Mouse (Mus musculus) MEL (cell line): ENCODE data around the gene Psd4.

ENCODE experiments used
- CTCF ChIP-seq, 3 experiments: IDR thresholded peaks in 2 of 3; conservative IDR thresholded peaks in 1 of 3; 2 replicates each; pipeline ENCODE4 v1.5.1; 2011 to 2012; ENCODE audit warnings: low read length in 3 of 3, low read depth in 2 of 3, mild to moderate bottlenecking in 2 of 3, improper control_type of control experiment in 1 of 3, inconsistent platforms in 1 of 3, mixed read lengths in 1 of 3, moderate library complexity in 1 of 3; ENCODE audit not compliant: control insufficient read depth in 1 of 3, insufficient read depth in 1 of 3, poor library complexity in 1 of 3, severe bottlenecking in 1 of 3
- ELF1 ChIP-seq: IDR thresholded peaks from 2 replicates; pipeline ENCODE4 v1.6.1; 2014; ENCODE audit warnings: low read depth, mild to moderate bottlenecking, inconsistent platforms, low read length, improper control_type of control experiment, moderate library complexity
- EP300 ChIP-seq, 2 experiments: IDR thresholded peaks; 2 replicates each; pipeline ENCODE4 v1.6.1; 2011; ENCODE audit warnings: improper control_type of control experiment in 2 of 2, low read length in 2 of 2, low read depth in 1 of 2, mild to moderate bottlenecking in 1 of 2
- GATA1 ChIP-seq: IDR thresholded peaks from 2 replicates; pipeline ENCODE4 v1.6.1; 2011; ENCODE audit warnings: low read depth, low read length, improper control_type of control experiment
- HCFC1 ChIP-seq: IDR thresholded peaks from 2 replicates; pipeline ENCODE4 v1.6.1; 2012; ENCODE audit warnings: low read depth, mild to moderate bottlenecking, inconsistent platforms, low read length, improper control_type of control experiment, moderate library complexity
- MAFK ChIP-seq: IDR thresholded peaks from 2 replicates; pipeline ENCODE4 v1.6.1; 2011; ENCODE audit warnings: low read depth, mild to moderate bottlenecking, low read length, improper control_type of control experiment, borderline replicate concordance
- POLR2A ChIP-seq, 2 experiments: IDR thresholded peaks; 2 replicates each; pipeline ENCODE4 v1.6.1; 2011 to 2012; ENCODE audit warnings: low read length in 2 of 2, mild to moderate bottlenecking in 2 of 2, control low read depth in 1 of 2, improper control_type of control experiment in 1 of 2, low read depth in 1 of 2, moderate library complexity in 1 of 2; ENCODE audit not compliant: control insufficient read depth in 1 of 2, insufficient read depth in 1 of 2, poor library complexity in 1 of 2
- POLR2AphosphoS2 ChIP-seq: IDR thresholded peaks from 2 replicates; pipeline ENCODE4 v1.6.1; 2011; ENCODE audit warnings: low read length, improper control_type of control experiment
- SIN3A ChIP-seq: IDR thresholded peaks from 2 replicates; pipeline ENCODE4 v1.6.1; 2012; ENCODE audit warnings: low read length, improper control_type of control experiment, inconsistent platforms
- SMC3 ChIP-seq: IDR thresholded peaks from 2 replicates; pipeline ENCODE4 v1.6.1; 2011; ENCODE audit warnings: low read depth, low read length, improper control_type of control experiment
- ZC3H11A ChIP-seq: IDR thresholded peaks from 2 replicates; pipeline ENCODE4 v1.6.1; 2012; ENCODE audit warnings: low read depth, mild to moderate bottlenecking, inconsistent platforms, low read length, improper control_type of control experiment
- ZMIZ1 ChIP-seq: IDR thresholded peaks from 2 replicates; pipeline ENCODE4 v1.6.1; 2012; ENCODE audit warnings: low read depth, mild to moderate bottlenecking, inconsistent platforms, low read length, improper control_type of control experiment, moderate library complexity
- ZNF384 ChIP-seq: IDR thresholded peaks from 2 replicates; pipeline ENCODE4 v1.6.1; 2012; ENCODE audit warnings: low read depth, mild to moderate bottlenecking, inconsistent platforms, low read length, improper control_type of control experiment

- TF ChIP-seq ZC3H11A (no peak), MAFK (no peak), SIN3A (no peak), POLR2A (IDR thresholded peaks at IDR 0.05; ENCODE audit: control insufficient read depth in 1 of 2, insufficient read depth in 1 of 2, low read depth in 1 of 2, low read length in 2 of 2, poor library complexity in 1 of 2) (no peak), CTCF (IDR thresholded peaks at IDR 0.05 in 2 of 3, conservative IDR thresholded peaks at IDR 0.05 in 1 of 3; ENCODE audit: control insufficient read depth in 1 of 3, insufficient read depth in 1 of 3, low read depth in 2 of 3, low read length in 3 of 3, poor library complexity in 1 of 3, severe bottlenecking in 1 of 3) (no peak), SMC3 (no peak), ZNF384 (no peak), POLR2AphosphoS2 (no peak), EP300 (IDR thresholded peaks at IDR 0.05; ENCODE audit: low read depth in 1 of 2, low read length in 2 of 2) (no peak), ZMIZ1 (no peak), ELF1 (no peak), GATA1 (no peak), HCFC1 (no peak)
These were observed 46.3 kb downstream of the Psd4 start for GRCm38 (mm10) chr2:24413677-24414076.
